Mouse (Mus musculus): ENCODE results near the gene Epha2. TPM values are rescaled to one million over a fixed set of nuclear protein-coding genes. Genes with fewer than 3 reads are reported as not detected.

Gene Epha2
- 3.1 and 3.6 TPM in 2 replicates for polyA plus RNA-seq (2014; fragmentation: Nextera tagmentation; extraction: Ambion mirVana)

- ATAC-seq (replicated peaks; ENCODE audit: insufficient number of reproducible peaks, low FRiP score, low TSS enrichment), result 0 out of 2 replicates have a peak, but pooled peaks have one; percentile 27
- under 1% methylated on average over 35 of the region's 35 CpGs for WGBS (ENCODE audit: insufficient replicate concordance)
- H3K9me3 ChIP-seq (replicated peaks; ENCODE audit: control insufficient read depth, low read length), result no peaks in the 10 kb centered on the region
- no peaks in the 10 kb centered on the region for H3K36me3 ChIP-seq (ENCODE audit: control insufficient read depth, insufficient read depth, low read length)
- H3K9ac ChIP-seq (ENCODE audit: low read depth, low read length), result peak within 1 kb of the TSS; percentile 86
- H3K4me3 ChIP-seq (ENCODE audit: low read depth, low read length), result peak within 1 kb of the TSS; percentile 81
- peaks cover 27% of the 10 kb centered on the region for H3K4me1 ChIP-seq (ENCODE audit: control insufficient read depth, insufficient read depth, low read length)
- peak within 1 kb of the TSS; percentile 98 for H3K4me2 ChIP-seq
- H3K27ac ChIP-seq (ENCODE audit: low read depth, low read length), result peak within 1 kb of the TSS; percentile 62
- peaks cover 25% of the 10 kb centered on the region for H3K27me3 ChIP-seq (ENCODE audit: control insufficient read depth, insufficient read depth, low read length)
Measured at GRCm38 (mm10) chr4:141301116-141301553, at the start of gene Epha2. Gene Epha2, plus strand, starts transcription at chr4:141301240.

GRCm38 (mm10) chr4:141252641-141253040, 48.4 kb upstream of the Epha2 start:
- Histone ChIP-seq H3K4me1 (ENCODE audit: control insufficient read depth, insufficient read depth, low read length) (peaks cover under 1% of the 10 kb centered on the region; the same call in 1 of the 2 replicates), H3K9ac (ENCODE audit: low read depth, low read length) (no peak overlapping the region), H3K4me3 (ENCODE audit: low read depth, low read length) (no peak overlapping the region), H3K4me2 (no peak overlapping the region), H3K9me3 (replicated peaks; ENCODE audit: control insufficient read depth, low read length) (no peaks in the 10 kb centered on the region), H3K27ac (ENCODE audit: low read depth, low read length) (no peak overlapping the region), H3K36me3 (ENCODE audit: control insufficient read depth, insufficient read depth, low read length) (no peaks in the 10 kb centered on the region), H3K27me3 (ENCODE audit: control insufficient read depth, insufficient read depth, low read length) (peaks cover 30% of the 10 kb centered on the region)
- WGBS (ENCODE audit: insufficient replicate concordance), result 63% methylated on average over 2 of the region's 2 CpGs
- no peak for ATAC-seq (replicated peaks; ENCODE audit: insufficient number of reproducible peaks, low FRiP score, low TSS enrichment)

GRCm38 (mm10) chr4:141254234-141254633, 46.8 kb upstream of the Epha2 start:
- H3K9ac ChIP-seq (ENCODE audit: low read depth, low read length), result no peak overlapping the region

GRCm38 (mm10) chr4:141257440-141257839, 43.6 kb upstream of the Epha2 start:
- Histone ChIP-seq H3K4me3 (ENCODE audit: low read depth, low read length) (no peak overlapping the region), H3K4me1 (ENCODE audit: control insufficient read depth, insufficient read depth, low read length) (no peaks in the 10 kb centered on the region), H3K9ac (ENCODE audit: low read depth, low read length) (no peak overlapping the region), H3K9me3 (replicated peaks; ENCODE audit: control insufficient read depth, low read length) (no peaks in the 10 kb centered on the region), H3K4me2 (no peak overlapping the region), H3K27me3 (ENCODE audit: control insufficient read depth, insufficient read depth, low read length) (0 out of 2 replicates have a peak, but pooled peaks cover 2% of the 10 kb centered on the region), H3K36me3 (ENCODE audit: control insufficient read depth, insufficient read depth, low read length) (no peaks in the 10 kb centered on the region), H3K27ac (ENCODE audit: low read depth, low read length) (no peak overlapping the region)
- no peak for ATAC-seq (replicated peaks; ENCODE audit: insufficient number of reproducible peaks, low FRiP score, low TSS enrichment)
- WGBS (ENCODE audit: insufficient replicate concordance), result 65% methylated on average over 5 of the region's 5 CpGs

More at GRCm38 (mm10) chr4:141254234-141254633, 46.8 kb upstream of the Epha2 start:
- no peak for ATAC-seq (replicated peaks; ENCODE audit: insufficient number of reproducible peaks, low FRiP score, low TSS enrichment)
- H3K36me3 ChIP-seq (ENCODE audit: control insufficient read depth, insufficient read depth, low read length), result no peaks in the 10 kb centered on the region
- no peak overlapping the region for H3K4me3 ChIP-seq (ENCODE audit: low read depth, low read length)
- H3K4me2 ChIP-seq, result no peak overlapping the region
- no peaks in the 10 kb centered on the region for H3K4me1 ChIP-seq (ENCODE audit: control insufficient read depth, insufficient read depth, low read length)
- H3K27me3 ChIP-seq (ENCODE audit: control insufficient read depth, insufficient read depth, low read length), result peaks cover 15% of the 10 kb centered on the region
- 77% methylated on average over 16 of the region's 16 CpGs for WGBS (ENCODE audit: insufficient replicate concordance)
- H3K9me3 ChIP-seq (replicated peaks; ENCODE audit: control insufficient read depth, low read length), result no peaks in the 10 kb centered on the region
- H3K27ac ChIP-seq (ENCODE audit: low read depth, low read length), result no peak overlapping the region

- ATAC-seq (replicated peaks; ENCODE audit: insufficient number of reproducible peaks, low FRiP score, low TSS enrichment), result no peak
- no peak overlapping the region for H3K4me3 ChIP-seq (ENCODE audit: low read depth, low read length)
- no peak overlapping the region for H3K27ac ChIP-seq (ENCODE audit: low read depth, low read length)
- no peaks in the 10 kb centered on the region for H3K4me1 ChIP-seq (ENCODE audit: control insufficient read depth, insufficient read depth, low read length)
- H3K9ac ChIP-seq (ENCODE audit: low read depth, low read length), result no peak overlapping the region
- no peaks in the 10 kb centered on the region for H3K9me3 ChIP-seq (replicated peaks; ENCODE audit: control insufficient read depth, low read length)
- H3K27me3 ChIP-seq (ENCODE audit: control insufficient read depth, insufficient read depth, low read length), result no peaks in the 10 kb centered on the region
- H3K4me2 ChIP-seq, result no peak overlapping the region
- 73% methylated on average over 12 of the region's 12 CpGs for WGBS (ENCODE audit: insufficient replicate concordance)
- no peaks in the 10 kb centered on the region for H3K36me3 ChIP-seq (ENCODE audit: control insufficient read depth, insufficient read depth, low read length)
Measured at GRCm38 (mm10) chr4:141259413-141259812, 41.6 kb upstream of the Epha2 start.

GRCm38 (mm10) chr4:141260007-141260723, 40.9 kb upstream of the Epha2 start:
- no peak overlapping the region for H3K4me3 ChIP-seq (ENCODE audit: low read depth, low read length)
- H3K27me3 ChIP-seq (ENCODE audit: control insufficient read depth, insufficient read depth, low read length), result no peaks in the 10 kb centered on the region
- H3K27ac ChIP-seq (ENCODE audit: low read depth, low read length), result no peak overlapping the region
- H3K9ac ChIP-seq (ENCODE audit: low read depth, low read length), result no peak overlapping the region
- ATAC-seq (replicated peaks; ENCODE audit: insufficient number of reproducible peaks, low FRiP score, low TSS enrichment), result peak; percentile 29; the same call in 1 of the 2 replicates
- peak overlapping the region; percentile 5 for H3K4me2 ChIP-seq
- H3K9me3 ChIP-seq (replicated peaks; ENCODE audit: control insufficient read depth, low read length), result no peaks in the 10 kb centered on the region
- no peaks in the 10 kb centered on the region for H3K36me3 ChIP-seq (ENCODE audit: control insufficient read depth, insufficient read depth, low read length)
- WGBS (ENCODE audit: insufficient replicate concordance), result 53% methylated on average over 16 of the region's 16 CpGs
- no peaks in the 10 kb centered on the region for H3K4me1 ChIP-seq (ENCODE audit: control insufficient read depth, insufficient read depth, low read length)

- H3K36me3 ChIP-seq (ENCODE audit: control insufficient read depth, insufficient read depth, low read length), result no peaks in the 10 kb centered on the region
- no peaks in the 10 kb centered on the region for H3K27me3 ChIP-seq (ENCODE audit: control insufficient read depth, insufficient read depth, low read length)
- 65% methylated on average over 10 of the region's 10 CpGs for WGBS (ENCODE audit: insufficient replicate concordance)
- no peak overlapping the region for H3K4me3 ChIP-seq (ENCODE audit: low read depth, low read length)
- H3K4me2 ChIP-seq, result no peak overlapping the region
- no peak overlapping the region for H3K27ac ChIP-seq (ENCODE audit: low read depth, low read length)
- no peaks in the 10 kb centered on the region for H3K4me1 ChIP-seq (ENCODE audit: control insufficient read depth, insufficient read depth, low read length)
- no peak overlapping the region for H3K9ac ChIP-seq (ENCODE audit: low read depth, low read length)
- H3K9me3 ChIP-seq (replicated peaks; ENCODE audit: control insufficient read depth, low read length), result no peaks in the 10 kb centered on the region
- ATAC-seq (replicated peaks; ENCODE audit: insufficient number of reproducible peaks, low FRiP score, low TSS enrichment), result no peak
Measured at GRCm38 (mm10) chr4:141262906-141263637, 38.0 kb upstream of the Epha2 start.

GRCm38 (mm10) chr4:141265979-141266637, 34.9 kb upstream of the Epha2 start:
- Histone ChIP-seq H3K27me3 (ENCODE audit: control insufficient read depth, insufficient read depth, low read length) (peaks cover 2% of the 10 kb centered on the region; the same call in 1 of the 2 replicates), H3K9me3 (replicated peaks; ENCODE audit: control insufficient read depth, low read length) (no peaks in the 10 kb centered on the region), H3K9ac (ENCODE audit: low read depth, low read length) (no peak overlapping the region), H3K27ac (ENCODE audit: low read depth, low read length) (no peak overlapping the region), H3K36me3 (ENCODE audit: control insufficient read depth, insufficient read depth, low read length) (no peaks in the 10 kb centered on the region), H3K4me3 (ENCODE audit: low read depth, low read length) (no peak overlapping the region), H3K4me1 (ENCODE audit: control insufficient read depth, insufficient read depth, low read length) (no peaks in the 10 kb centered on the region), H3K4me2 (no peak overlapping the region)
- ATAC-seq (replicated peaks; ENCODE audit: insufficient number of reproducible peaks, low FRiP score, low TSS enrichment), result no peak; the same call in 1 of the 2 replicates
- WGBS (ENCODE audit: insufficient replicate concordance), result 79% methylated on average over 3 of the region's 3 CpGs
